Mouse (Mus musculus) lung, postnatal 0 days (tissue): ENCODE results near the gene Jph4. TPM values are rescaled to one million over a fixed set of nuclear protein-coding genes. Genes with fewer than 3 reads are reported as not detected.

Experiments used
- ATAC-seq: fragments of 200-750 bp; cut with Nextera tagmentation; 2 replicates; pipeline ENCODE4 v1.8.0; 2017; ENCODE audit warnings: moderate library complexity
- DNase-seq: peaks from one replicate; pipeline ENCODE4 v3.0.0-alpha.2; 2016; ENCODE audit warnings: low spot score
- H3K27ac ChIP-seq: fragments of 300-500 bp; sonication (generic); 2 replicates; pipeline ENCODE4 v1.5.1; 2014; ENCODE audit warnings: antibody characterized with exemption, mild to moderate bottlenecking, low read length, mixed read lengths
- H3K27me3 ChIP-seq: fragments of 300-500 bp; sonication (generic); replicated peaks from 2 replicates; pipeline ENCODE4 v1.6.1; 2014; ENCODE audit warnings: low read length, mixed read lengths; ENCODE audit not compliant: insufficient read depth
- H3K36me3 ChIP-seq: fragments of 300-500 bp; sonication (generic); 2 replicates; pipeline ENCODE4 v1.6.1; 2014; ENCODE audit warnings: low read length, mixed read lengths; ENCODE audit not compliant: insufficient read depth
- H3K4me1 ChIP-seq: fragments of 300-500 bp; sonication (generic); 2 replicates; pipeline ENCODE4 v1.6.1; 2014; ENCODE audit warnings: antibody characterized with exemption, low read depth, low read length, mixed read lengths; ENCODE audit not compliant: insufficient read depth
- H3K4me2 ChIP-seq: fragments of 300-500 bp; sonication (generic); replicated peaks from 2 replicates; pipeline ENCODE4 v1.6.1; 2014; ENCODE audit warnings: low read depth, mild to moderate bottlenecking, low read length, moderate library complexity, mixed read lengths
- H3K4me3 ChIP-seq: fragments of 300-500 bp; sonication (generic); 2 replicates; pipeline ENCODE4 v1.5.1; 2014; ENCODE audit warnings: low read depth, low read length
- H3K9ac ChIP-seq: fragments of 300-500 bp; sonication (generic); replicated peaks from 2 replicates; pipeline ENCODE4 v1.6.1; 2014; ENCODE audit warnings: low read depth, mild to moderate bottlenecking
- H3K9me3 ChIP-seq: fragments of 300-500 bp; sonication (generic); 2 replicates; pipeline ENCODE4 v1.6.1; 2016; ENCODE audit warnings: low read length, mixed read lengths
- CTCF ChIP-seq: IDR thresholded peaks from 2 replicates; pipeline ENCODE4 v1.5.1; 2016; ENCODE audit warnings: antibody characterized with exemption, mild to moderate bottlenecking
- EP300 ChIP-seq: IDR thresholded peaks from 2 replicates; pipeline ENCODE4 v1.6.1; 2016; ENCODE audit warnings: antibody characterized with exemption, mild to moderate bottlenecking, control low read depth
- WGBS: fragments of 180-500 bp; shearing (Covaris S2); extraction: QIAGEN DNeasy Blood & Tissue Kit; methylation state at CpG from one replicate; pipeline ENCODE4 v1.1.7; 2014; 5-methylcytosine and 5-hydroxymethylcytosine counted together
- polyA plus RNA-seq: library from polyadenylated mRNA; unstranded; fragments of >200 nt; fragmentation: Nextera tagmentation; extraction: Ambion mirVana; gene quantifications from 2 replicates; pipeline ENCODE4 v1.2.1, GENCODE M21; 2015

Gene Jph4
- polyA plus RNA-seq: 0.08 and 0.17 TPM in 2 replicates

GRCm38 (mm10) chr14:55116425-55117200, at the start of gene Jph4:
TSS of gene Jph4 (minus strand) at chr14:55116935.
- Histone ChIP-seq H3K4me2 (no peak within 1 kb of the TSS), H3K9me3 (no peaks in the 10 kb centered on the region), H3K36me3 (no peaks in the 10 kb centered on the region), H3K27me3 (peaks cover 29% of the 10 kb centered on the region), H3K9ac (no peak within 1 kb of the TSS), H3K27ac (no peak within 1 kb of the TSS), H3K4me1 (peaks cover 9% of the 10 kb centered on the region; the same call in 1 of the 2 replicates), H3K4me3 (no peak within 1 kb of the TSS)
- DNase-seq: no peak
- WGBS: 4% methylated on average over 21 of the region's 21 CpGs
- no peak for ATAC-seq
- TF ChIP-seq CTCF (no peak), EP300 (no peak)

DNA sequence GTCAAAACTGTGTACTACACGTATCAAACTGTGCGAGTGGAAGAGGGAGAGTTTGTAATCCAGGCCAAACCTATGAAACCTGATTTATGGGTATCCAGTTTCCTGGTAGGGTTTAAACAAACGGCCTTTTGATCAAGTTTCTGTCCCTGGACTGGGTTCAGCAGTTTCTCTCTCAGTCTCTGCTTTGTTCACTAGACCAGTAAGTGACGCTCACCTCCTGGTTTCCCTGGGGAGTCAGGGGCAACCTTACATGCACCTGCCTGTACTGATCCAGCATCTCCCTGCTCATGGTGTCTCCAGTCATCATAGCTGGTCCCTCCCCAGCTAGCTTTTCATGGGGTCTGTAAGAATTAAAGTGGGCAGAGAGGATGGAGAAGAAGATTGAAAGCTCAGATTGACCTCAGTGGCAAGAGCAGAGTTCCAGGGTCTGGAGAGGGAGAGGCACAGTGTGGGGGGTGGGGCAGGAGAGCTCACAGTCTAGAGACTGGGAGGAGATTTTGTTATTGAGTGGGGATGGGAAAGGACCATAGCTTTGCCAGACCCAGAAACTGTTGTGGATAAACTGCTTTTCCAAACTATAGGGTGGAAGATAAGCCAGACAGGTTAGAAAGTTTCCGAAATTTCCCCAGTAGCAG, 47.6 kb upstream of the Jph4 start:
- Histone ChIP-seq H3K27ac (no peak overlapping the region), H3K4me2 (no peak overlapping the region), H3K27me3 (no peaks in the 10 kb centered on the region), H3K36me3 (no peaks in the 10 kb centered on the region), H3K9me3 (no peaks in the 10 kb centered on the region), H3K9ac (no peak overlapping the region), H3K4me1 (no peaks in the 10 kb centered on the region), H3K4me3 (no peak overlapping the region)
- ATAC-seq (no peak), DNase-seq (no peak)
- TF ChIP-seq EP300 (no peak), CTCF (no peak)
- 54% methylated on average over 5 of the region's 5 CpGs for WGBS

- no peak overlapping the region for H3K27ac ChIP-seq
- H3K9ac ChIP-seq: no peak overlapping the region
- DNase-seq (no peak), ATAC-seq (no peak)
- no peaks in the 10 kb centered on the region for H3K4me1 ChIP-seq
- H3K9me3 ChIP-seq: no peaks in the 10 kb centered on the region
- WGBS: 72% methylated on average over 4 of the region's 4 CpGs
- no peak overlapping the region for H3K4me3 ChIP-seq
- no peaks in the 10 kb centered on the region for H3K27me3 ChIP-seq
- TF ChIP-seq EP300 (no peak), CTCF (no peak)
- H3K4me2 ChIP-seq: no peak overlapping the region
- no peaks in the 10 kb centered on the region for H3K36me3 ChIP-seq
Measured at GRCm38 (mm10) chr14:55162168-55162567, 45.4 kb upstream of the Jph4 start.

DNA sequence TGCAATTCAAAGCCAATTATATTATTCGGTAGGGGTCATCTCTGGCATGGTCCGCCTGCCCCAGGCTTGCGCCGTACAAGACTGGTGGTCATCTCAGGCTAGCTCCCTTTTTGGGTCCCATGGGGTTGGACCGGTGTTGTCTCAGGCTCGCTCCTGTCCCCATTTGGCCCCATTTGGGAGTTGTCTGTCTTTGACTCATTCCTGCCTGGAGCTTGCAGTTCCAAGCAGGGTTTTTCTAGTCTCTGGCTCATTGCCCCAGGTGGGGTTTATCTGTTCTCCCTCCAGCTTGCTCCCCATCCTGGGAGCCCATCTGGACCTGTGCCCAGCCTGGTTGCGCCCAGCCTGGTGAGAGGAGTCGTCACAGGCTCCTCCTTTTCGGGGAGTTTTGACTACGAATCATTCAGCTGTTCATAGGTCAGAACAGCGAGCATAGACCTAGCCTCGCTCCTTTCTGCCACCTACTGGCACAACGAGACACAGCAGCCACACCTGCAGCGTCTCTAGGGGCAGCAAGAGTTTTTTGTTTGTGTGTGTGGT, 44.4 kb upstream of the Jph4 start:
- Histone ChIP-seq H3K9me3 (no peaks in the 10 kb centered on the region), H3K4me1 (no peaks in the 10 kb centered on the region), H3K4me2 (peak overlapping the region; percentile 39), H3K27ac (no peak overlapping the region), H3K4me3 (no peak overlapping the region), H3K36me3 (no peaks in the 10 kb centered on the region), H3K9ac (no peak overlapping the region), H3K27me3 (no peaks in the 10 kb centered on the region)
- DNase-seq: peak; percentile 77
- peak; percentile 93 for TF ChIP-seq CTCF
- TF ChIP-seq EP300: no peak
- ATAC-seq: peak; percentile 77
- WGBS: 26% methylated on average over 14 of the region's 14 CpGs

DNA sequence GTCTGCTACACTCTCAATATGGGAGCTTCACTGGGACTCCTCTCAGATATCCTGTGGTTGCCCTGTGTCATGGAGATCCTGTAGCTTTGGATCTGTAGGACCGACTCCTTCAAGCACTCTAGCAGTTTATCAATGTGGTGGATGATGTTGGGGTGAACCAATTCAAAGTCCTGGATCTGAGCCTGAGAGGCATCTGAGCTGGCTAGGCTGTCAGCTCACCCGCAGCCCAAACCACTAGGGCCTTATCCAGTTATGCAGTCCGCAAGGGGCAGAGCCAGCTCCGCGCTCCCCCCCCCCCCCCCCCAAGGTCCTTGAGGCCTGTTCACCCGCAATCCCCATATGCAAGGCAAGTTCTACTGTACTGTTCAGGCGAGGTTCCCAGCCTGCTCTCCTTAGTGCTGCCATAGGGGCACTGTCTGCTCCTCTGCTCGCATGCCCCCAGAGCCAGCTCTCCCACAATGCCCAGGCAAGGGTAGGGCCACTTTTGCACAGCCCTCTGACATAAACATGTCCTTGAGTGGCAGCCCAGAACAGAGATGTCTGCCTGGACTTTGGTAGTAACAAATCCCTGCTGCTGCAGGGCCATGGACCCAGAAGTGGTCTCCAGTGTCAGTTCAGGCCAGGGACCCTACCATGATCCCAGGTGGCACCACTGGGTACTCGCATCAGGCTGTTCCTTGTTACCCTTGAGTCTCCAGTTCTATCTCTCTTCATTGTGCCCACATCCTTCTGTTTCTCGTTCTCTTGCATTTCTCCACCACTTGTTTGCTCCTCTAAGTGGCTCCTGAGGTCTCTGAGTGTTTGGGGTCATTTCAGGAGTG, 43.7 kb upstream of the Jph4 start:
- H3K9ac ChIP-seq: no peak overlapping the region
- WGBS: 71% methylated on average over 7 of the region's 10 CpGs
- no peak overlapping the region for H3K4me2 ChIP-seq
- DNase-seq (no peak), ATAC-seq (no peak)
- H3K4me3 ChIP-seq: no peak overlapping the region
- no peaks in the 10 kb centered on the region for H3K9me3 ChIP-seq
- no peaks in the 10 kb centered on the region for H3K27me3 ChIP-seq
- TF ChIP-seq EP300 (no peak), CTCF (no peak)
- H3K4me1 ChIP-seq: no peaks in the 10 kb centered on the region
- H3K27ac ChIP-seq: no peak overlapping the region
- no peaks in the 10 kb centered on the region for H3K36me3 ChIP-seq
